Mouse (Mus musculus) liver, adult 2 months (tissue): ENCODE results near the gene Rrp12.

ENCODE experiments used
- CTCF ChIP-seq: fragments of 200-500 bp; IDR thresholded peaks from 2 replicates; pipeline ENCODE4 v1.5.1; 2011; ENCODE audit warnings: low read depth, low read length, control low read depth
- POLR2A ChIP-seq: fragments of 200-500 bp; IDR thresholded peaks from 2 replicates; pipeline ENCODE4 v1.6.1; 2011; ENCODE audit warnings: low read length, control low read depth; ENCODE audit not compliant: insufficient read depth; ENCODE audit errors: extremely low read depth

- TF ChIP-seq POLR2A, result no peak
- TF ChIP-seq CTCF, result no peak
These were observed 342 bp upstream of the Rrp12 start for GRCm38 (mm10) chr19:41896319-41896711.
